Mouse (Mus musculus): ENCODE measurements around the gene Rnf141. TPM values are rescaled to one million over a fixed set of nuclear protein-coding genes. Genes with fewer than 3 reads are reported as not detected.

Rnf141 gene
- polyA plus RNA-seq, 1 experiment from 2014 or later = 20.1 TPM

GRCm38 (mm10) chr7:110753310-110753709 lies 90.9 kb downstream of the Rnf141 start:
- Histone ChIP-seq H3K27me3 (ENCODE audit: insufficient read depth, low read length) (no peaks in the 10 kb centered on the region), H3K9me3 (replicated peaks; ENCODE audit: low read length) (no peaks in the 10 kb centered on the region), H3K4me1 (replicated peaks; ENCODE audit: insufficient read depth, low read length) (0 out of 2 replicates have a peak, but pooled peaks cover 8% of the 10 kb centered on the region), H3K4me2 (ENCODE audit: low read length) (no peak overlapping the region), H3K36me3 (ENCODE audit: insufficient read depth, low read length) (no peaks in the 10 kb centered on the region), H3K9ac (ENCODE audit: low read depth, low read length) (no peak overlapping the region), H3K4me3 (replicated peaks; ENCODE audit: low read depth, low read length) (no peak overlapping the region), H3K27ac (no peak overlapping the region)
- TF ChIP-seq CTCF (IDR thresholded peaks at IDR 0.05; ENCODE audit: low read depth) = no peak
- ATAC-seq (replicated peaks; ENCODE audit: low FRiP score, low read depth) (no peak), DNase-seq (ENCODE audit: low spot score) (no peak)
- WGBS = 97% methylated on average over 1 of the region's 1 CpGs

GRCm38 (mm10) chr7:110751634-110752033 lies 92.6 kb downstream of the Rnf141 start:
- DNase-seq (ENCODE audit: low spot score) (no peak), ATAC-seq (replicated peaks; ENCODE audit: low FRiP score, low read depth) (no peak)
- Histone ChIP-seq H3K9me3 (replicated peaks; ENCODE audit: low read length) (no peaks in the 10 kb centered on the region), H3K36me3 (ENCODE audit: insufficient read depth, low read length) (no peaks in the 10 kb centered on the region), H3K4me3 (replicated peaks; ENCODE audit: low read depth, low read length) (no peak overlapping the region), H3K4me1 (replicated peaks; ENCODE audit: insufficient read depth, low read length) (0 out of 2 replicates have a peak, but pooled peaks cover 3% of the 10 kb centered on the region), H3K27me3 (ENCODE audit: insufficient read depth, low read length) (no peaks in the 10 kb centered on the region), H3K4me2 (ENCODE audit: low read length) (no peak overlapping the region), H3K27ac (no peak overlapping the region), H3K9ac (ENCODE audit: low read depth, low read length) (no peak overlapping the region)
- TF ChIP-seq CTCF (IDR thresholded peaks at IDR 0.05; ENCODE audit: low read depth) = no peak
- 82% methylated on average over 1 of the region's 1 CpGs for WGBS

GRCm38 (mm10) chr7:110750834-110751233 lies 93.4 kb downstream of the Rnf141 start:
- no peak for DNase-seq (ENCODE audit: low spot score)
- Histone ChIP-seq H3K4me1 (replicated peaks; ENCODE audit: insufficient read depth, low read length) (0 out of 2 replicates have a peak, but pooled peaks cover 3% of the 10 kb centered on the region), H3K4me2 (ENCODE audit: low read length) (no peak overlapping the region), H3K27me3 (ENCODE audit: insufficient read depth, low read length) (no peaks in the 10 kb centered on the region), H3K9ac (ENCODE audit: low read depth, low read length) (no peak overlapping the region), H3K27ac (no peak overlapping the region), H3K4me3 (replicated peaks; ENCODE audit: low read depth, low read length) (no peak overlapping the region), H3K36me3 (ENCODE audit: insufficient read depth, low read length) (no peaks in the 10 kb centered on the region), H3K9me3 (replicated peaks; ENCODE audit: low read length) (no peaks in the 10 kb centered on the region)
- TF ChIP-seq CTCF (IDR thresholded peaks at IDR 0.05; ENCODE audit: low read depth) = no peak
- 47% methylated on average over 4 of the region's 4 CpGs for WGBS
- no peak for ATAC-seq (replicated peaks; ENCODE audit: low FRiP score, low read depth)

Small RNAs within 50 kb of the gene (microRNA-seq; reads per million reads assigned to microRNA genes)
- gene Gm47282 = not detected

Other genes with a start within 250 kb of the Rnf141 start
- 26.9 and 27.5 TPM in 2 replicates for gene Sbf2, start 229.5 kb downstream of the Rnf141 start, polyA plus RNA-seq (2015; fragmentation: Nextera tagmentation; extraction: Ambion mirVana)
- gene Adm, start 216.8 kb downstream of the Rnf141 start, polyA plus RNA-seq (2015; fragmentation: Nextera tagmentation; extraction: Ambion mirVana) = 9.9 and 10.6 TPM in 2 replicates
- 12.7 and 16.3 TPM in 2 replicates for gene Ampd3, start 76.3 kb downstream of the Rnf141 start, polyA plus RNA-seq (2015; fragmentation: Nextera tagmentation; extraction: Ambion mirVana)
- 3.9 and 4.3 TPM in 2 replicates for gene Lyve1, start 18.8 kb upstream of the Rnf141 start, polyA plus RNA-seq (2015; fragmentation: Nextera tagmentation; extraction: Ambion mirVana)
- gene Mrvi1, start 138.0 kb upstream of the Rnf141 start, polyA plus RNA-seq (2015; fragmentation: Nextera tagmentation; extraction: Ambion mirVana) = 9.3 and 9.5 TPM in 2 replicates
- 50.5 and 54.9 TPM in 2 replicates for gene Ctr9, start 184.5 kb upstream of the Rnf141 start, polyA plus RNA-seq (2015; fragmentation: Nextera tagmentation; extraction: Ambion mirVana)
- 603 and 664 TPM in 2 replicates for gene Eif4g2, start 238.6 kb upstream of the Rnf141 start, polyA plus RNA-seq (2015; fragmentation: Nextera tagmentation; extraction: Ambion mirVana)

Data from kidney, postnatal 0 days (tissue).